Comparison of ENCODE assay signal across 25 mouse cellular contexts in genomic region chr6:88703731-88704130, GRCm38 (mm10).
"Had no signal": no experiment of that assay in that cellular context is flagged by ENCODE, and none has a peak within 500 bp of the region (broad histone marks: within the 10 kb centered on the region; RNA-seq: fewer than 3 reads in every experiment).

No protein-coding gene starts in this region.

- DNase-seq: gastrocnemius, adult 2 months; gastrocnemius, postnatal 10 days; gastrocnemius, postnatal 25 days; heart, adult 18-20 months; heart, postnatal 10 days; heart, postnatal 4 days; kidney, adult 18-20 months; kidney, adult 9 months; kidney, postnatal 25 days; left cerebral cortex, postnatal 4 days; lung, adult 18-20 months had no signal

- H3K4me2 ChIP-seq: heart, embryonic 12.5 days; hindbrain, embryonic 12.5 days; hindbrain, embryonic 14.5 days; intestine, embryonic 15.5 days; limb, embryonic 13.5 days; limb, embryonic 15.5 days; liver, embryonic 12.5 days had no signal

- H3K27ac ChIP-seq: gastrocnemius, adult 2 months; heart, embryonic 10.5 days; hindbrain, embryonic 10.5 days; hindbrain, embryonic 12.5 days; hindbrain, embryonic 14.5 days; intestine, embryonic 15.5 days; left cerebral cortex, adult 2 months; limb, embryonic 13.5 days; limb, embryonic 15.5 days; liver, embryonic 12.5 days; liver, embryonic 14.5 days had no signal

- H3K9me3 ChIP-seq: heart, embryonic 10.5 days; heart, embryonic 12.5 days; hindbrain, embryonic 10.5 days; hindbrain, embryonic 12.5 days; intestine, embryonic 15.5 days; limb, embryonic 13.5 days; limb, embryonic 15.5 days; liver, embryonic 12.5 days had no signal

- H3K36me3 ChIP-seq: heart, embryonic 10.5 days; heart, embryonic 12.5 days; hindbrain, embryonic 10.5 days; hindbrain, embryonic 12.5 days; intestine, embryonic 15.5 days; limb, embryonic 13.5 days; limb, embryonic 15.5 days; liver, embryonic 12.5 days had no signal

- H3K27me3 ChIP-seq: hindbrain, embryonic 12.5 days; intestine, embryonic 15.5 days; limb, embryonic 13.5 days; limb, embryonic 15.5 days had no signal

- H3K9ac ChIP-seq: heart, embryonic 12.5 days; hindbrain, embryonic 12.5 days; hindbrain, embryonic 14.5 days; intestine, embryonic 15.5 days; limb, embryonic 13.5 days; limb, embryonic 15.5 days; liver, embryonic 12.5 days; liver, embryonic 14.5 days had no signal

- ATAC-seq: hindbrain, embryonic 16.5 days; inflammation-experienced regulatory T-cells, adult 6 months; intestine, embryonic 15.5 days; intestine, postnatal 0 days; liver, embryonic 12.5 days had no signal

- H3K4me1 ChIP-seq: heart, embryonic 12.5 days; hindbrain, embryonic 10.5 days; hindbrain, embryonic 12.5 days; intestine, embryonic 15.5 days; limb, embryonic 13.5 days; limb, embryonic 15.5 days had no signal

- H3K4me3 ChIP-seq: gastrocnemius, adult 2 months; heart, embryonic 10.5 days; heart, embryonic 12.5 days; hindbrain, embryonic 10.5 days; hindbrain, embryonic 12.5 days; intestine, embryonic 15.5 days; left cerebral cortex, adult 2 months; limb, embryonic 13.5 days; limb, embryonic 15.5 days; liver, embryonic 12.5 days had no signal
